Mouse (Mus musculus): ENCODE results near the gene Fat4.

Gene Fat4

GRCm38 (mm10) chr3:38886890-38887355 is at the start of gene Fat4:
Gene Fat4 (plus strand): TSS chr3:38886940.
- no peak for DNase-seq

GRCm38 (mm10) chr3:38839438-38839837 is 47.3 kb upstream of the Fat4 start:
- no peak for DNase-seq

GRCm38 (mm10) chr3:38843000-38843538 is 43.7 kb upstream of the Fat4 start:
- DNase-seq, result no peak

- DNase-seq, result no peak
Measured at GRCm38 (mm10) chr3:38846602-38847382, 39.9 kb upstream of the Fat4 start.

- no peak for DNase-seq
Measured at GRCm38 (mm10) chr3:38849077-38849476, 37.7 kb upstream of the Fat4 start.

GRCm38 (mm10) chr3:38849536-38849935 is 37.2 kb upstream of the Fat4 start:
- peak; percentile 66 for DNase-seq

GRCm38 (mm10) chr3:38853650-38854049 is 33.1 kb upstream of the Fat4 start:
- DNase-seq, result no peak

- DNase-seq, result peak; percentile 11
Measured at GRCm38 (mm10) chr3:38860683-38861082, 26.1 kb upstream of the Fat4 start.

GRCm38 (mm10) chr3:38871291-38871690 is 15.4 kb upstream of the Fat4 start:
- DNase-seq, result no peak

- no peak for DNase-seq
Measured at GRCm38 (mm10) chr3:38875872-38876271, 10.9 kb upstream of the Fat4 start.

GRCm38 (mm10) chr3:38876706-38877105 is 10.0 kb upstream of the Fat4 start:
- DNase-seq, result no peak

GRCm38 (mm10) chr3:38882778-38883177 is 4.0 kb upstream of the Fat4 start:
- peak; percentile 56 for DNase-seq

GRCm38 (mm10) chr3:38883676-38884075 is 3.1 kb upstream of the Fat4 start:
- no peak for DNase-seq

- DNase-seq, result peak; percentile 83
Measured at GRCm38 (mm10) chr3:38884276-38884675, 2.5 kb upstream of the Fat4 start.

- DNase-seq, result no peak
Measured at GRCm38 (mm10) chr3:38884919-38885418, 1.8 kb upstream of the Fat4 start.

GRCm38 (mm10) chr3:38885481-38886001 is 1.2 kb upstream of the Fat4 start:
- peak; percentile 73 for DNase-seq

- peak; percentile 11 for DNase-seq
Measured at GRCm38 (mm10) chr3:38886061-38886821, 499 bp upstream of the Fat4 start.

GRCm38 (mm10) chr3:38887381-38887991 is 746 bp downstream of the Fat4 start:
- peak; percentile 33 for DNase-seq

- peak; percentile 54 for DNase-seq
Measured at GRCm38 (mm10) chr3:38888111-38888510, 1.4 kb downstream of the Fat4 start.

- no peak for DNase-seq
Measured at GRCm38 (mm10) chr3:38892791-38893224, 6.1 kb downstream of the Fat4 start.

- DNase-seq, result no peak
Measured at GRCm38 (mm10) chr3:38900839-38901238, 14.1 kb downstream of the Fat4 start.

- no peak for DNase-seq
Measured at GRCm38 (mm10) chr3:38906832-38907231, 20.1 kb downstream of the Fat4 start.
